Mouse (Mus musculus) 3T3-L1 (cell line): ENCODE measurements at regions not wholly inside any gene's neighbourhood (a gene's known extent, or its start where the extent isn't known, plus 50 kb on each side); places are given as distances from the start of the nearest gene placed in this dataset.

ENCODE experiments used
- DNase-seq: peaks from one replicate; pipeline ENCODE4 v3.0.0-alpha.2; 2015; ENCODE audit warnings: low read depth, low spot score

- DNase-seq, result no peak
These were observed 61.7 kb upstream of the Gucy1a1 start for GRCm38 (mm10) chr3:82207321-82207720.
